Mouse (Mus musculus) small intestine, adult 2 months (tissue): ENCODE data around the gene Tnfrsf26.

Source experiments
- CTCF ChIP-seq: fragments of 200-500 bp; IDR thresholded peaks from 2 replicates; pipeline ENCODE4 v1.5.1; 2012; ENCODE audit warnings: low read depth, mild to moderate bottlenecking, control low read depth, inconsistent platforms, low read length, moderate library complexity, mixed read lengths; ENCODE audit not compliant: insufficient replicate concordance, insufficient read length; ENCODE audit errors: extremely low read depth
- POLR2A ChIP-seq: fragments of 200-500 bp; IDR thresholded peaks from 2 replicates; pipeline ENCODE4 v1.6.1; 2012; ENCODE audit warnings: low read depth, mild to moderate bottlenecking, control low read depth, inconsistent platforms, low read length, moderate library complexity

GRCm38 (mm10) chr7:143620951-143621350, 7.6 kb downstream of the Tnfrsf26 start:
- TF ChIP-seq CTCF (no peak), POLR2A (no peak)
